Mouse (Mus musculus) forebrain, embryonic 10.5 days (tissue): ENCODE results near the gene AC153137.1. TPM values are rescaled to one million over a fixed set of nuclear protein-coding genes. Genes with fewer than 3 reads are reported as not detected.
"Not testable (repeated sequence)": the region's sequence is repeated elsewhere in the genome, so short reads cannot be mapped to it uniquely, and the experiment has no call there.

Source experiments
- DNase-seq: peaks from one replicate; pipeline ENCODE4 v3.0.0-alpha.2; 2017; ENCODE audit warnings: low spot score; ENCODE audit errors: extremely low spot score
- H3K27ac ChIP-seq: fragments of 300-500 bp; sonication (generic); 2 replicates; pipeline ENCODE4 v1.5.1; 2016; ENCODE audit warnings: mild to moderate bottlenecking
- H3K27me3 ChIP-seq: fragments of 300-500 bp; sonication (generic); 2 replicates; pipeline ENCODE4 v1.6.1; 2016; ENCODE audit warnings: mild to moderate bottlenecking; ENCODE audit not compliant: poor library complexity, severe bottlenecking
- H3K36me3 ChIP-seq: fragments of 300-500 bp; sonication (generic); replicated peaks from 2 replicates; pipeline ENCODE4 v1.6.1; 2016; ENCODE audit warnings: mild to moderate bottlenecking, moderate library complexity
- H3K4me1 ChIP-seq: fragments of 300-500 bp; sonication (generic); 2 replicates; pipeline ENCODE4 v1.6.1; 2016
- H3K4me3 ChIP-seq: fragments of 300-500 bp; sonication (generic); 2 replicates; pipeline ENCODE4 v1.5.1; 2016; ENCODE audit warnings: mild to moderate bottlenecking, moderate library complexity
- H3K9me3 ChIP-seq: fragments of 300-500 bp; sonication (generic); 2 replicates; pipeline ENCODE4 v1.6.1; 2016; ENCODE audit warnings: mild to moderate bottlenecking, moderate library complexity
- WGBS: fragments of 180-500 bp; shearing (Covaris S2); methylation state at CpG from one replicate; pipeline ENCODE4 v1.1.7; 2016; 5-methylcytosine and 5-hydroxymethylcytosine counted together
- polyA plus RNA-seq: library from polyadenylated mRNA; unstranded; fragments of >200 nt; fragmentation: Nextera tagmentation; extraction: Ambion mirVana; gene quantifications from 2 replicates; pipeline ENCODE4 v1.2.1, GENCODE M21; 2016

Gene AC153137.1
- polyA plus RNA-seq, result not detected in 2 replicates

DNA sequence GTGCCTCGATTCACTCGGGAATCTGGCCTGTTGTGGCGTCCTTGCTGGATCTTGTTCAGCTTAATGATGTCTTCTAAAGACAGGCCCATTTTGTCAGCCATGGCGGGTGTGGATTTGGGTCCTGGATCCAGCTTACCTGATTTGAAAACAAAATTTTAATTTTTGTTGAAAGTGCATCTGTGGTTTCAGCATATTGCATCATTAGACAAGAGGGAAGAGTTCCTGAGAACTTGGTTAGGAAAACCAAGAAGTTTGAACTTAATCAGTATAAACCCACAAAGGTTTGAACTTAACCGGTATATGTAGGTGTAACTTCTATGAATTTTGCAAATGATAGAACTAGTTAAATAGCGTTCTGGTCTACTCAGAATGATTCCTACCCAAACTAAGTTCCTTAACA lies at the start of gene AC153137.1:
AC153137.1 (minus strand) TSS at position 101 of the 400 bp plus-strand sequence.
- not testable (repeated sequence) for H3K27me3 ChIP-seq, H3K4me3 ChIP-seq, H3K36me3 ChIP-seq, DNase-seq, H3K9me3 ChIP-seq, H3K27ac ChIP-seq, H3K4me1 ChIP-seq
- WGBS, result 91% methylated on average over 5 of the region's 6 CpGs

- no peak for DNase-seq
- Histone ChIP-seq H3K27ac (no peak overlapping the region), H3K27me3 (no peaks in the 10 kb centered on the region), H3K4me3 (no peak overlapping the region), H3K4me1 (no peaks in the 10 kb centered on the region), H3K36me3 (no peaks in the 10 kb centered on the region), H3K9me3 (no peaks in the 10 kb centered on the region)
Measured at GRCm38 (mm10) chr1:31023173-31023572, 45.4 kb upstream of the AC153137.1 start.

GRCm38 (mm10) chr1:31019283-31019682 lies 41.5 kb upstream of the AC153137.1 start:
- H3K4me3 ChIP-seq, result no peak overlapping the region
- WGBS, result 86% methylated on average over 6 of the region's 6 CpGs

DNA sequence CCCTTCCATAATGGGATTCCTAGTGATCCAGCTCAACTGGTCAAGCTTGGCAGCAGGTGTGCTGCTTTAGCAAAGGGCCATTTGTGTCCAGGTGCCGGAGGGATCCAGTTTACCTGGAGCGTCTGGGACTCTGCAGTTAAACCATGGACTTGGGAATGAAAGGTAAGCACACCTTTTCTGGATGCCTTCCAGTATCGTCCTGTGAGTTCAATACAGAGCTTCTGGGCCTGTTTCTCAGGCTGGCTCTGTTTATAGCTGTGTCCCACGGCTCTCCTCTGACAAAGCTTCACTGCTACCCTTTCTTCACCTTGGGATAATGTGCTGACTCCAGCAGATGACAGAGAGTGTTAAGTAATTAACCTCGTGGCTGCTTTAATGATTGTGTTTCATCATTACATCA lies 39.6 kb upstream of the AC153137.1 start:
- Histone ChIP-seq H3K4me1 (peaks cover 4% of the 10 kb centered on the region), H3K9me3 (no peaks in the 10 kb centered on the region), H3K36me3 (no peaks in the 10 kb centered on the region), H3K27ac (no peak overlapping the region), H3K27me3 (no peaks in the 10 kb centered on the region), H3K4me3 (no peak overlapping the region)
- DNase-seq, result no peak
- 89% methylated on average over 5 of the region's 5 CpGs for WGBS

More at GRCm38 (mm10) chr1:31019283-31019682, 41.5 kb upstream of the AC153137.1 start:
- no peak for DNase-seq
- H3K27me3 ChIP-seq, result no peaks in the 10 kb centered on the region
- no peaks in the 10 kb centered on the region; the same call in 1 of the 2 replicates for H3K4me1 ChIP-seq
- no peaks in the 10 kb centered on the region for H3K36me3 ChIP-seq
- H3K27ac ChIP-seq, result no peak overlapping the region
- no peaks in the 10 kb centered on the region for H3K9me3 ChIP-seq

- DNase-seq, result no peak
- H3K4me1 ChIP-seq, result peaks cover 4% of the 10 kb centered on the region
- no peaks in the 10 kb centered on the region for H3K27me3 ChIP-seq
- no peaks in the 10 kb centered on the region for H3K9me3 ChIP-seq
- H3K36me3 ChIP-seq, result no peaks in the 10 kb centered on the region
- H3K27ac ChIP-seq, result no peak overlapping the region
- H3K4me3 ChIP-seq, result no peak overlapping the region
- 92% methylated on average over 6 of the region's 6 CpGs for WGBS
Measured at GRCm38 (mm10) chr1:31016068-31016467, 38.3 kb upstream of the AC153137.1 start.

DNA sequence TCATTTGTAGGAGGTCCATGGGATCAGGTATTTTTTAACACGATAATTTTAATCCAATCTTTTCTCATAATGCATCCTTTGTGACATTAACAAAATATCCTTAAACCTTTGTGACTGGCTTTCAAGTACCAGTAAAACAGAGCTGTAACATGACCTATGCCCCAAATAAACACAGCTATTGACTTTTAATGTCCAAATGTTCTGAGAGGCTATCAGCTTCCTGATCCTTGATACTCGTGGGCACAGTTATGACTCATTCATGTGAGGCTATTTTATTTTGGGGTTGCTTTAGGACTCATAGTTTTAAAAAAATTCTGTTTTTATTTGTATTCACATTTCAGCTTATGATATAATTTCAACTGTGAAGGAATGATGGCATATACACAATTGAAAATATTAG lies 37.5 kb upstream of the AC153137.1 start:
- Histone ChIP-seq H3K4me1 (peaks cover 4% of the 10 kb centered on the region), H3K36me3 (no peaks in the 10 kb centered on the region), H3K27ac (no peak overlapping the region), H3K27me3 (no peaks in the 10 kb centered on the region), H3K9me3 (no peaks in the 10 kb centered on the region), H3K4me3 (no peak overlapping the region)
- no peak for DNase-seq
- 76% methylated on average over 2 of the region's 2 CpGs for WGBS

DNA sequence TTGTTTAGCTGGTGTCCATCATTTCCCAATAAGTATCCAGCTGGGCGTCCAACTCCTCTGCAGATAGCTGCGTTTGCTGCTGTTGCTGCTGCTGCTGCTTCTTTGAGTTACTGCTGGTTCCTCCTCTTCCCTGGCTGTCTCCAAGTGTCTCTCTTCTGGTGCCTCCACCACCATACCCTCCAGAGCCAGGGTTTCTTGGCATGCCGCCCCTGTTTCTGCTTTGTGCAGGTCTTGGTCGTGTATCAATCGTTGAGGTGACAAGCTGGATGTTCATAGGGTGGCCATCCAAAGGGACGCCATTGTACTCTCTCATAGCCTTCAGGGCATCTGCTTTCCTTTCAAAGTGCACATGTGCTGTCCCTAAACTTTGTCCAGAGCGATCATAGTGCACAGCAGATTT lies 529 bp downstream of the AC153137.1 start:
- not testable (repeated sequence) for H3K36me3 ChIP-seq, H3K27ac ChIP-seq, H3K4me3 ChIP-seq, H3K9me3 ChIP-seq, H3K4me1 ChIP-seq, H3K27me3 ChIP-seq, DNase-seq
- 89% methylated on average over 7 of the region's 7 CpGs for WGBS

GRCm38 (mm10) chr1:30951795-30952194 lies 26.0 kb downstream of the AC153137.1 start:
- 83% methylated on average over 2 of the region's 2 CpGs for WGBS
- H3K9me3 ChIP-seq, result no peaks in the 10 kb centered on the region
- no peaks in the 10 kb centered on the region for H3K27me3 ChIP-seq
- H3K27ac ChIP-seq, result no peak overlapping the region
- H3K36me3 ChIP-seq, result no peaks in the 10 kb centered on the region
- no peak for DNase-seq
- peaks cover 20% of the 10 kb centered on the region for H3K4me1 ChIP-seq
- no peak overlapping the region for H3K4me3 ChIP-seq

DNA sequence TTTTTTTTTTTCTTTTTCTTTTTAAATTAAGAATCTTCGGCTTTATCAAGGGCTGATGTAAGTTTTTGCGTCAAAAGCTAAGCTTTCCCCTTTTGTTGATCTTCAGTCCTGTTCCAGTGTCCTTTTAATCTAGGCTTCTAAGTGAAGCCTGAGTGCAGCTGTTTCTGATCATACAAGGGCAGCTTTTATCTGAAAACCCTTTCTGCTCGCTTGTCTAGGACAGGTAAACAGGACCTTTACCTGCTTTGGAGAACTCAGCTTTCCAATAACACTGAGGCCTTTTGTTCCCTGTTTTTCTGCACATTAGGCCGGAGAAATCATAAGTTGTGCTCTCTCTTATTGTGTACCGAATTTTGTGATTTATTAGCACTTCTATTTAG lies 27.3 kb downstream of the AC153137.1 start:
- Histone ChIP-seq H3K27me3 (no peaks in the 10 kb centered on the region), H3K9me3 (no peaks in the 10 kb centered on the region), H3K4me3 (peak overlapping the region; percentile 91), H3K4me1 (peaks cover 24% of the 10 kb centered on the region), H3K36me3 (peaks cover 4% of the 10 kb centered on the region), H3K27ac (peak overlapping the region; percentile 99)
- 50% methylated on average over 5 of the region's 5 CpGs for WGBS
- DNase-seq, result no peak

DNA sequence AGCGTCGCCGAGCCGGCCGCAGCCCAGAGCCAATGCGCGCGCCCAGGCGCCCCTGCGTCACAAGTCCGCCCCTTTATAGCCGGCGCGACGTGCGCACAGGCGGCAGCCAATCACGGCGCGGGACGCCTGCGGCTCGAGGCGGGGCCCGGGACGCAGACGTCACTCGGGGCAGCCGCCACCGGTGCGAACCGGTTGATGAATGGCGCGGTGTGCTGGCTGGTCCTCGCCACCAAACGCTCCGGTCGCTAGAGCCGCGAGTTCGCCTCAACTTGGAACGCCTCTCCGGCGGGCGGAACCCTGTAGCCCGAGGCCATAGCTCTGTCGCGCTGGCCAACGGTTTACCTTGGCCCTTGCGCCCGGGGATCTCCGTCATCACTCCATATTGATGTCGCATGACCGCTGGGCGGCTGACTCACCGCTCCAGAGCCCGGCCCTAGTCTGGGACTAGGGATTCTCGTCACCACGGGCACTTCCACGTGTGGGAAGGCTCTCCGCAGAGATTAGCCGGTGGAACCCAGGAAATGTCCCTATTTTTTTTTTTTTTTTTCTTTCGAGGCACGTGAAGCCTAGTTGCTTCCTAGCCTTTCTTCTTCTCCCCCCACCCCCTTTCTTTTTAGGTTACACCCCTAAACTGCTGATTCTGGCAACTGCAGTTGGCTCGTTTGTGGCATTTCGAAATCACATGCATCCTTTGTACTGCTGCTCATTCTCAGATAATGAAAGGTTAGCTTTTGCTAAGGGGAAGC lies 27.9 kb downstream of the AC153137.1 start:
- peak; percentile 94 for DNase-seq
- H3K27ac ChIP-seq, result peak overlapping the region; percentile 99
- H3K4me1 ChIP-seq, result peaks cover 24% of the 10 kb centered on the region
- WGBS, result under 1% methylated on average over 66 of the region's 66 CpGs
- H3K4me3 ChIP-seq, result peak overlapping the region; percentile 91
- peaks cover 10% of the 10 kb centered on the region for H3K36me3 ChIP-seq
- H3K27me3 ChIP-seq, result no peaks in the 10 kb centered on the region
- no peaks in the 10 kb centered on the region for H3K9me3 ChIP-seq

GRCm38 (mm10) chr1:30948950-30949639 lies 28.7 kb downstream of the AC153137.1 start:
- peak overlapping the region; percentile 99 for H3K27ac ChIP-seq
- H3K9me3 ChIP-seq, result no peaks in the 10 kb centered on the region
- DNase-seq, result peak; percentile 68
- H3K27me3 ChIP-seq, result no peaks in the 10 kb centered on the region
- H3K36me3 ChIP-seq, result peaks cover 18% of the 10 kb centered on the region
- H3K4me3 ChIP-seq, result peak overlapping the region; percentile 91
- H3K4me1 ChIP-seq, result peaks cover 24% of the 10 kb centered on the region
- WGBS, result under 1% methylated on average over 79 of the region's 85 CpGs

GRCm38 (mm10) chr1:30948361-30948949 lies 29.3 kb downstream of the AC153137.1 start:
- H3K4me3 ChIP-seq, result peak overlapping the region; percentile 91
- H3K36me3 ChIP-seq, result peaks cover 24% of the 10 kb centered on the region
- H3K4me1 ChIP-seq, result peaks cover 24% of the 10 kb centered on the region
- WGBS, result under 1% methylated on average over 16 of the region's 16 CpGs
- peak overlapping the region; percentile 99 for H3K27ac ChIP-seq
- no peaks in the 10 kb centered on the region for H3K27me3 ChIP-seq
- H3K9me3 ChIP-seq, result no peaks in the 10 kb centered on the region
- DNase-seq, result peak; percentile 41

- Histone ChIP-seq H3K9me3 (no peaks in the 10 kb centered on the region), H3K4me3 (no peak overlapping the region), H3K4me1 (peaks cover 15% of the 10 kb centered on the region), H3K36me3 (peaks cover 40% of the 10 kb centered on the region), H3K27me3 (no peaks in the 10 kb centered on the region), H3K27ac (no peak overlapping the region)
- DNase-seq, result no peak
- 95% methylated on average over 6 of the region's 6 CpGs for WGBS
Measured at GRCm38 (mm10) chr1:30945136-30945535, 32.6 kb downstream of the AC153137.1 start.
